Mouse (Mus musculus): ENCODE data around the gene Pomt1.

DNA sequence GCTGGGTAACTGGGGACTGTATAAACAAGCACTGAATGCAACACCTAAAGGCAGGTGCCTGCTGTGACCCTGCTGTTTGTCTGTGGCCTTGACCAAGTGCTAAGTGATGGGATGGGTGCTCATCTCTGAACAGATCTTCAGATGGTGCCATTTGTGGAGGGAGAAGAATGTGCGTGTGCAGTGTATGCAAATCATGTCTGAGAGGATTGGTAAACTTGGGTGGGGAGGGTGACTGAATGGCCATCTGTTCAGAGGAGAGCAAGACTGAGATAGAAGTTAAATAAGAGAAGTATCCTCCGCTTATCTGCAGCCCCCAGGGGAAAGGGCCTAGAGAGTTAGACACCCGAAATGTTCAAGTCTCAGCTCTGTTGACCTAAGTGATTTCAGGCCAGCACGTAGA is 63.1 kb downstream of the Pomt1 start:
- no peak for TF ChIP-seq CTCF (IDR thresholded peaks at IDR 0.05; ENCODE audit: borderline replicate concordance, control insufficient read depth, extremely low read depth, insufficient read depth, low read length, poor library complexity)
- TF ChIP-seq POLR2A (IDR thresholded peaks at IDR 0.05; ENCODE audit: control insufficient read depth, extremely low read depth, insufficient read depth, low read length, poor library complexity) = no peak
